ENCODE assay signal across 9 mouse cellular contexts in the genomic region with DNA sequence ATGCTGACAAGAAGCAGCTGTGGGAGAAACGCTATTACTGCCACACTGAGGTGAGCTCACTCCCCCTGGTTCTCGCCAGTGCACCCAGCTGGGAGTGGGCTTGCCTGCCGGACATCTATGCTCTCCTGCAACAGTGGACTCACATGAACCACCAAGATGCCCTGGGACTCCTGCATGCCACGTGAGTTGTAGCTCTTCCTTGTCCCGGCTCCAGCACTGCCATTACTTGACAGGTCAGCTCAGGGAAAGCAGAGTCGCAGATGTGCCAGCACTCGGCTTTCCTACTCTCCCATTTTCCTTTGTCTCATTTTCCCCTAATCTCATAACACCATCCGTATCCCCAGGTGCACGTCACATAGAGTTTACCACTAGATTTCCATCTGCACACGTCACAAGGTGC.
"Had no signal": no experiment of that assay in that cellular context is flagged by ENCODE, and none has a peak within 500 bp of the region (broad histone marks: within the 10 kb centered on the region; RNA-seq: fewer than 3 reads in every experiment).

No protein-coding gene starts in this region.

- DNase-seq: lung, adult 2 months had no signal

- H3K9me3 ChIP-seq: lung, embryonic 15.5 days; megakaryocyte, embryonic 14.5 days; midbrain, embryonic 12.5 days; neural tube, embryonic 12.5 days; stomach, embryonic 15.5 days had no signal

- H3K27me3 ChIP-seq: lung, embryonic 15.5 days; midbrain, embryonic 12.5 days; stomach, embryonic 15.5 days had no signal

- H3K4me3 ChIP-seq: lung, embryonic 15.5 days; megakaryocyte, embryonic 14.5 days; midbrain, embryonic 12.5 days; neural tube, embryonic 12.5 days; stomach, embryonic 15.5 days had no signal

- ATAC-seq: lung, postnatal 0 days had no signal

- H3K9ac ChIP-seq: lung, embryonic 15.5 days; midbrain, embryonic 12.5 days; neural tube, embryonic 12.5 days; stomach, embryonic 15.5 days had no signal

- H3K4me2 ChIP-seq: lung, embryonic 15.5 days; midbrain, embryonic 12.5 days; neural tube, embryonic 12.5 days; stomach, embryonic 15.5 days had no signal

- H3K27ac ChIP-seq: lung, embryonic 15.5 days; macrophage; neural tube, embryonic 12.5 days; stomach, embryonic 15.5 days; stomach, postnatal 0 days had no signal

- H3K36me3 ChIP-seq: lung, embryonic 15.5 days; stomach, embryonic 15.5 days had no signal
